Mouse (Mus musculus): ENCODE results near the gene Tmem256.

DNA sequence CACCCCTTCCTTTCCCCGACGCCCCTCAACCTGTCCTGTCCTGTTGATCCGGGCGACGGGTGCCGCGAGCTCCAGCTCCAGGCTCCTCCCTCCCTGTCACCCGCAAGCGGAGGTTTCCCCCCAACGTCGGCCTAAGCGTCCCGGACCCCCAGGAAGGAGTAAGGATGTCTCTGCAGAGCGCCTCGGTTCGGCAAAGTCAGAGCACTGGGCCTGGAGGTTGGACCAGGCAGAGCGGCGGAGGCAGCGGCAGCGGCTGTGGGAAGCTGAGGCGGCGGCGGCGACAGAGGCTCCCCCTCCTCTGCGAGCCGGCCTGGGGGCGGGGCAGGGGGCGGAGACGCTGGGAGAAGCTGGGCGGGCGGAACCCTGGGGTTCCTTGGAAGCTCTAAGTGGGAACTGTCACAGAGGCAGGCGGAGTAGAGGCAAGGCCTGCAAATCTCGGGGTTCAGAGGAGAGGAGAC lies 35.6 kb upstream of the Tmem256 start:
- TF ChIP-seq TAL1 (conservative IDR thresholded peaks at IDR 0.05; ENCODE audit: low read depth, low read length) (no peak), CTCF (IDR thresholded peaks at IDR 0.05; ENCODE audit: low read depth, low read length) (no peak), GATA1 (IDR thresholded peaks at IDR 0.05; ENCODE audit: borderline replicate concordance, low read length) (no peak), POLR2AphosphoS5 (IDR thresholded peaks at IDR 0.05; ENCODE audit: insufficient replicate concordance, low read depth, low read length) (no peak), GATA2 (IDR thresholded peaks at IDR 0.05; ENCODE audit: borderline replicate concordance, low read depth, low read length) (no peak)
